Mouse (Mus musculus) small intestine, adult 2 months (tissue): Measurements from ENCODE around the gene Tph2.

Source experiments
- CTCF ChIP-seq: fragments of 200-500 bp; IDR thresholded peaks from 2 replicates; pipeline ENCODE4 v1.5.1; 2012; ENCODE audit warnings: low read depth, mild to moderate bottlenecking, control low read depth, inconsistent platforms, low read length, moderate library complexity, mixed read lengths; ENCODE audit not compliant: insufficient replicate concordance, insufficient read length; ENCODE audit errors: extremely low read depth
- POLR2A ChIP-seq: fragments of 200-500 bp; IDR thresholded peaks from 2 replicates; pipeline ENCODE4 v1.6.1; 2012; ENCODE audit warnings: low read depth, mild to moderate bottlenecking, control low read depth, inconsistent platforms, low read length, moderate library complexity

DNA sequence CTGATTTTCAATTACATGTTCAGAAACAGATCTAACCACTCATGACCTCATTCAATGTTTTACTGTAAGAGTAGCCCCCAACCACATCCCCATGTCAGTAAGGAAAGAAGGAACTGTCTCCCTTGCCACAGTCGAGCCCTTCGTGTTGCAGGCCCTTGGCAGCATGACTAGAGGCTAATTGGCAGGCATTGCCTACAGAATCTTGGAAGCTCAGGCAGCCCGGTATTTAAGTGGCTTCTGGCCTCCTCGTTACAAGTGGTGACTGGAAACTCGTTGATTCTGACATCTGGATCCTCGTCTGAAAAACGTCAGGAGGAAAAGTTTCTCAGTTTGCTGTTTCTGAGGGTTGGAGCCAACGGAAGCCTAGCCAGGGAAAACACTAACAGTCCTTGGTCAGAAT lies 80.6 kb downstream of the Tph2 start:
- TF ChIP-seq POLR2A (no peak), CTCF (no peak)
